Mouse (Mus musculus): Measurements from ENCODE around the gene Ncoa3.

- no peak for TF ChIP-seq EP300 (IDR thresholded peaks at IDR 0.05; ENCODE audit: insufficient read depth, low read depth, low read length)
- no peak for TF ChIP-seq POLR2A (IDR thresholded peaks at IDR 0.05; ENCODE audit: insufficient read depth, low read depth, low read length)
These were observed 69.6 kb downstream of the Ncoa3 start for GRCm38 (mm10) chr2:166062008-166062407.

Measured in heart, adult 2 months (tissue).